8 mouse cellular contexts compared by ENCODE assay signal in genomic region chr14:84446411-84446915, GRCm38 (mm10). TPM values are rescaled to one million over a fixed set of nuclear protein-coding genes. Genes with fewer than 3 reads are reported as not detected.
DNase-seq lines count a peak whose midpoint lies in the region; ATAC-seq and TF ChIP-seq lines count a peak whose summit lies in the region.

No protein-coding gene starts in this region.

- peak overlapping the region; percentile 76 for H3K9ac ChIP-seq in hindbrain, postnatal 0 days (replicated peaks; ENCODE audit: low read length)
- no peak overlapping the region for H3K9ac ChIP-seq in liver, postnatal 0 days (replicated peaks)

- no peak for TF ChIP-seq EP300 in liver, postnatal 0 days (IDR thresholded peaks at IDR 0.05; ENCODE audit: low read depth)

- DNase-seq in cerebellum, postnatal 25 days, result peak; percentile 20 to 22
- no peak for DNase-seq in cerebellum, postnatal 10 days
- DNase-seq in spleen, adult 2 months (ENCODE audit: low read depth in 1 of 2, low spot score in 2 of 2), result no peak
- DNase-seq in spleen, postnatal 4 days (ENCODE audit: low spot score in 2 of 2), result no peak
- DNase-seq in hindbrain, postnatal 0 days (ENCODE audit: low spot score), result peak; percentile 33
- DNase-seq in liver, postnatal 0 days, result peak; percentile 13
- peak; percentile 40 for DNase-seq in testis, postnatal 10 days (ENCODE audit: low spot score)
- DNase-seq in thymus, postnatal 25 days, result no peak

- ATAC-seq in hindbrain, postnatal 0 days, result no peak
- no peak for ATAC-seq in liver, postnatal 0 days

- no peak for TF ChIP-seq POLR2A in spleen, adult 2 months (IDR thresholded peaks at IDR 0.05; ENCODE audit: low read depth, low read length)

- no peaks in the 10 kb centered on the region for H3K9me3 ChIP-seq in hindbrain, postnatal 0 days (ENCODE audit: low read length)
- no peaks in the 10 kb centered on the region for H3K9me3 ChIP-seq in liver, postnatal 0 days (ENCODE audit: low read length)

- H3K27me3 ChIP-seq in spleen, adult 2 months (ENCODE audit: control insufficient read depth, insufficient read depth, low read length), result peaks cover 17% of the 10 kb centered on the region
- H3K27me3 ChIP-seq in hindbrain, postnatal 0 days (ENCODE audit: insufficient read depth, low read length), result no peaks in the 10 kb centered on the region
- peaks cover 64% of the 10 kb centered on the region for H3K27me3 ChIP-seq in liver, postnatal 0 days (ENCODE audit: insufficient read depth, low read length)

- no peaks in the 10 kb centered on the region for H3K36me3 ChIP-seq in spleen, adult 2 months (ENCODE audit: control insufficient read depth, insufficient read depth, low read length)
- no peaks in the 10 kb centered on the region for H3K36me3 ChIP-seq in hindbrain, postnatal 0 days (ENCODE audit: insufficient read depth, low read length)
- no peaks in the 10 kb centered on the region for H3K36me3 ChIP-seq in liver, postnatal 0 days (replicated peaks; ENCODE audit: insufficient read depth, low read length)

- no peak overlapping the region for H3K27ac ChIP-seq in spleen, adult 2 months (ENCODE audit: insufficient read depth, low read length)
- H3K27ac ChIP-seq in hindbrain, postnatal 0 days, result peak overlapping the region; percentile 86
- no peak overlapping the region for H3K27ac ChIP-seq in liver, postnatal 0 days (ENCODE audit: low read depth)

- peak overlapping the region; percentile 24; the same call in 1 of the 2 replicates for H3K4me3 ChIP-seq in spleen, adult 2 months (ENCODE audit: extremely low read depth, insufficient read depth, insufficient read length)
- peak overlapping the region; percentile 81 for H3K4me3 ChIP-seq in hindbrain, postnatal 0 days (ENCODE audit: low read length)
- peak overlapping the region; percentile 47 for H3K4me3 ChIP-seq in liver, postnatal 0 days (ENCODE audit: low read depth, low read length)

- WGBS in spleen, adult 2 months, result 11% methylated on average over 37 of the region's 37 CpGs
- whole genome bisulfite sequencing in hindbrain, postnatal 0 days, result 3% methylated on average over 37 of the region's 37 CpGs
- WGBS in liver, postnatal 0 days (ENCODE audit: insufficient replicate concordance), result 10% methylated on average over 37 of the region's 37 CpGs

- no peak for TF ChIP-seq CTCF in spleen, adult 2 months (IDR thresholded peaks at IDR 0.05; ENCODE audit: extremely low read depth, insufficient read depth, insufficient read length, insufficient replicate concordance)
- no peak for TF ChIP-seq CTCF in hindbrain, postnatal 0 days (IDR thresholded peaks at IDR 0.05; ENCODE audit: low read depth)
- TF ChIP-seq CTCF in liver, postnatal 0 days (IDR thresholded peaks at IDR 0.05; ENCODE audit: low read depth), result no peak

- H3K4me2 ChIP-seq in hindbrain, postnatal 0 days (ENCODE audit: low read depth, low read length), result peak overlapping the region; percentile 85
- H3K4me2 ChIP-seq in liver, postnatal 0 days (ENCODE audit: low read depth, low read length), result peak overlapping the region; percentile 76

- no peaks in the 10 kb centered on the region; the same call in 1 of the 2 replicates for H3K4me1 ChIP-seq in spleen, adult 2 months (ENCODE audit: control insufficient read depth, insufficient read depth, insufficient read length)
- peaks cover 5% of the 10 kb centered on the region; the same call in 1 of the 2 replicates for H3K4me1 ChIP-seq in hindbrain, postnatal 0 days (ENCODE audit: insufficient read depth, low read length)
- peaks cover 15% of the 10 kb centered on the region for H3K4me1 ChIP-seq in liver, postnatal 0 days (ENCODE audit: insufficient read depth)

RNA-seq across cellular contexts. Expression of gene Pcdh17, which starts 3.1 kb away (rescaled TPM):
- polyA plus RNA-seq in spleen, adult 2 months (2012; rRNA removed), result 1.4 and 1.5 TPM in 2 replicates
- total RNA-seq in hindbrain, postnatal 0 days (2014; rRNA removed), result 57.3 and 62.8 TPM in 2 replicates
- polyA plus RNA-seq in hindbrain, postnatal 0 days (2015; fragmentation: Nextera tagmentation; extraction: Ambion mirVana), result 29.5 and 31.5 TPM in 2 replicates
- polyA plus RNA-seq in liver, postnatal 0 days (2015; fragmentation: Nextera tagmentation; extraction: Ambion mirVana), result 1.1 and 1.2 TPM in 2 replicates

Comparison
In these comparisons a context has a peak if more than half of its experiments do, and no peak if none do; other contexts are left out.
1. DNase-seq: peak in cerebellum, postnatal 25 days (2 of 2), hindbrain, postnatal 0 days (single experiment), liver, postnatal 0 days (single experiment) and testis, postnatal 10 days (single experiment); none in cerebellum, postnatal 10 days (0 of 2), spleen, adult 2 months (0 of 2), spleen, postnatal 4 days (0 of 2) and thymus, postnatal 25 days (single experiment).
2. H3K4me3 ChIP-seq: peak in every context shown above with its lines; median percentile 81 in hindbrain, postnatal 0 days; 47 in liver, postnatal 0 days; 24 in spleen, adult 2 months.
3. RNA of gene Pcdh17, which starts 3.1 kb away (polyA plus RNA-seq): 29.5 to 31.5 TPM in hindbrain, postnatal 0 days; 1.4 to 1.5 TPM in spleen, adult 2 months and 1.1 to 1.2 TPM in liver, postnatal 0 days; every median in the first group is over 10 times any median in the second.